Mouse (Mus musculus) activated CD4-positive, CD25-positive, alpha-beta regulatory T cell, adult 9 weeks (primary cell): ENCODE measurements around the gene Tcf15. TPM values are rescaled to one million over a fixed set of nuclear protein-coding genes. Genes with fewer than 3 reads are reported as not detected.

Experiments used
- polyA plus RNA-seq: library from polyadenylated mRNA; unstranded; fragments of 100-300 nt; shearing (Covaris generic); gene quantifications from one replicate; pipeline ENCODE4 v1.2.1, GENCODE M21; 2017

Gene Tcf15
- polyA plus RNA-seq = not detected

DNA sequence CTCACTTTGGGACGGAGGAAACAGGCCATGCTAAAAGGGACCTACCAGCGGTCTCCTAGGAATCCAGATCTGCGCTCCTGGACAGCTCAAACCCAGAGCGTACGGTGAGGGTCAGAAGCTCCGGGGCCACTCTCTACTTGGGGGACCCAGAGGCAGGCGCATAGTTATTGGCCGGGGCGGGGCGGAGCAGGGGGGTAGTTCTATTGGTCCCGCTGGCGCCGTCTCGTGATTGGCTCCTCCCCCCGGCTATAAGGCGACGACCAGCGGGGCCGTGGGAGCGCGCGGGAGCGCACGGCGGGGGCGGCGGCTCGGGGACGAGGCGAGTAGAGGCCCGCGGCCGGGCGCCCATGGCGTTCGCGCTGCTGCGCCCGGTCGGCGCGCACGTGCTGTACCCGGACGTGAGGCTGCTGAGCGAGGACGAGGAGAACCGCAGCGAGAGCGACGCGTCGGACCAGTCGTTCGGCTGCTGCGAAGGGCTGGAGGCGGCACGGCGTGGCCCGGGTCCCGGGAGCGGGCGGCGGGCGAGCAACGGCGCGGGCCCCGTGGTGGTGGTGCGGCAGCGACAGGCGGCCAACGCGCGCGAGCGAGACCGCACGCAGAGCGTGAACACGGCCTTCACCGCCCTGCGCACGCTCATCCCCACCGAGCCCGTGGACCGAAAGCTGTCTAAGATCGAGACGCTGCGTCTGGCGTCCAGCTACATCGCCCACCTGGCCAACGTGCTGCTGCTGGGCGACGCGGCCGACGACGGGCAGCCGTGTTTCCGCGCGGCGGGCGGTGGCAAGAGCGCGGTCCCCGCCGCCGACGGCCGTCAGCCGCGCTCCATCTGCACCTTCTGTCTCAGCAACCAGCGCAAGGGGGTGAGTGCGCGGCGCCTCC is at the start of gene Tcf15:
TSS of gene Tcf15 (plus strand) at position 283 of the 879 bp plus-strand sequence.

GRCm38 (mm10) chr2:152105318-152106224 is 37.8 kb upstream of the Tcf15 start, which contains the start of gene Srxn1:
TSS of gene Srxn1 (plus strand) at chr2:152105516.

Other genes starting within 250 kb of the Tcf15 start
- gene Angpt4, start 232.4 kb upstream of the Tcf15 start, polyA plus RNA-seq = 0.20 TPM
- 33.1 TPM for gene Fam110a, start 163.3 kb upstream of the Tcf15 start, polyA plus RNA-seq
- gene Slc52a3, start 147.1 kb upstream of the Tcf15 start, polyA plus RNA-seq = 11.8 TPM
- not detected for gene Scrt2, start 62.0 kb upstream of the Tcf15 start, polyA plus RNA-seq
- 4.6 TPM for gene Srxn1, start 38.0 kb upstream of the Tcf15 start, polyA plus RNA-seq
- 63.4 TPM for gene Csnk2a1, start 83.3 kb downstream of the Tcf15 start, polyA plus RNA-seq
- gene Tbc1d20, start 150.3 kb downstream of the Tcf15 start, polyA plus RNA-seq = 39.3 TPM
- gene Rbck1, start 189.1 kb downstream of the Tcf15 start, polyA plus RNA-seq = 339 TPM
- 3.7 TPM for gene Trib3, start 200.5 kb downstream of the Tcf15 start, polyA plus RNA-seq
- not detected for gene Nrsn2, start 233.1 kb downstream of the Tcf15 start, polyA plus RNA-seq